Mouse (Mus musculus): ENCODE measurements at regions not wholly inside any gene's neighbourhood (a gene's known extent, or its start where the extent isn't known, plus 50 kb on each side); places are given as distances from the start of the nearest gene placed in this dataset.

DNA sequence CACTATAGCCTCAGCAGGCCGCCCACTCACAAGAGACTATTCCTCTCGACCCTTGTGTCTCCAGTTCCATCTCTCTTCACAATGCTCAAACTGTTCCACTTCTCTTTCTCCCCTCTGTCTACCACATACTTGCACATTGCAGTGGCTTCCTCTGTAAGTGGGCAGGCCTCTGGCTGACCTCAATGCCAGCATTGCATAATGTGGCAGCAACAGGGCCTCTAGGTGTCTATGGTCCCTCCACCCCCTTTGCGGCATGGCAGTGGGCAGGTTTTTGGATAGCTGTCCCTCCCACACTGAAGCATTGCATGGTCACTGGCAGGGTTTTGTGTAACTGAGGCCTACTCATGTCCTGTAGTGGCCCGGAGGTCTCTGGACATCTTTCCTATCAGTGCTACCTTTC, 302.7 kb upstream of the Kcnh8 start:
- in situ Hi-C loops (cut with MboI; ENCODE audit: low pct_unique_long_range_greater_than_20kb) = no loop called here
- ChIA-PET POLR2A (no interaction called here), CTCF (no interaction called here)
- no peaks in the 10 kb centered on the region for H3K27me3 ChIP-seq
- DNase-seq (ENCODE audit: low read depth, low spot score) (no peak), ATAC-seq (no peak)
- no peak for TF ChIP-seq CTCF (IDR thresholded peaks at IDR 0.05)

DNA sequence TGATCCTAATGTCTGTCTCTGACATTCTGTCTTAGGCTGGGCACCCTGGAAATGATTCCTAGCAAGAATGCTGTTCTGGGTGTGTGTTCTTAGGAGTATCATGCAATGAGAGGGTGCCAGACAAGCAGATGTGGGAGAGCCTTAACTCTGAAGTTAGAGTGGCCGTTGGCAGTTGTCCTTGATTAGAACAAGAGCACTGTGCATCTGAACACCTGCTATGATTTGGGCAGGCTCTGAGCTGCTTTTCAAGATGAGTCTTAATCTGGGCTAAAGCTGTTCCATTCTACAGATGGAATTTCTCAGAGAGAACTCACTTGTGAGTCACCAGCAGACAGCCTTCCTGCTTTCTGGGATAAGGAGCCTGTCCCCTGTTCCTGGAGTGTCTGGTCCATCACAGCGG, 317.1 kb upstream of the Kcnh8 start:
- in situ Hi-C loops (cut with MboI; ENCODE audit: low pct_unique_long_range_greater_than_20kb) = no loop called here
- CTCF ChIA-PET = no interaction called here
- H3K27me3 ChIP-seq = no peaks in the 10 kb centered on the region
- no peak for DNase-seq (ENCODE audit: low read depth, low spot score)
- POLR2A ChIA-PET = no interaction called here
- TF ChIP-seq CTCF (IDR thresholded peaks at IDR 0.05) = no peak
- ATAC-seq = no peak

DNA sequence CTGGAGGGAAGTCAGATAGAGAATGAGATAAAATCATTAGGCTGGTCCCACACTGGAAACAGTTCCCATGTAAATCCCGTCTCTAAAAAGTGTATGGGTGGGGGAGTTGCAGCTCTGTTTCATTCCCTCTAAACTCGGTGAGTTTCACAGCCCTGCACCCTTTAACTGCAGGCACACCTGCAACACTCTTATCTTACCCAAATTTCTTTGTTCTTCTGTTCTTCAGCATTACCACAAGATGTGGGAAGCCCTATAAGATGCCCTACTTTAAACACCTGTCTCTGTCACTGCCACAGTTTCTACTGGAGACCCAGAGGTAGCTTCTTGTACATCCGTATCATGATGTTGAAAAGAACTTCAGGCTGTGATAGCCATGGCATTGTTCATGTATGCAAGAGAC, 320.2 kb upstream of the Kcnh8 start:
- TF ChIP-seq CTCF (IDR thresholded peaks at IDR 0.05) = no peak
- no peaks in the 10 kb centered on the region for H3K27me3 ChIP-seq
- POLR2A ChIA-PET = no interaction called here
- in situ Hi-C loops (cut with MboI; ENCODE audit: low pct_unique_long_range_greater_than_20kb) = no loop called here
- CTCF ChIA-PET = no interaction called here
- ATAC-seq (no peak), DNase-seq (ENCODE audit: low read depth, low spot score) (no peak)

DNA sequence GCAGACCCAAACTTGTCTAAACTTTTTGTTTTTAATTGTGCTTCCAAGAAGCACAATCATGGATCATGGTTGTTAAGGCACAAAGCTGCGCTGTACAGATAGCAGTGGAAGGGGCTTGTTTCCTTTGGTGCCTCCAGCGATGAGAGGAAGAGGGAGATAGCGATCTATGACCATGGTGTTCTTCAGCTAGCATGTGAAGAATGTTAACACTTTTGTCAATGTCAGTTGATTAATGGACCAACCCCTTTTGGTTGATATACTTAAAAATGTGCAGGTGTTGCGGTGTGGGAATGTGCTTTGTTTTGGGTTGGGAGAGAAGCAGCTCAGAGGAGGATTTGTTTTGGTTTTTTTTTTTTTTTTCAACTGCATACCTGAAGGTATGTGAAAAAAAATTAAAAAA, 324.0 kb upstream of the Kcnh8 start:
- DNase-seq (ENCODE audit: low read depth, low spot score) = no peak
- ChIA-PET POLR2A (interaction anchor here (0.6 kb wide), 1 partner anchor 52 kb away, joined by 7 read pairs; no protein-coding TSS in a partner anchor), CTCF (no interaction called here)
- ATAC-seq = no peak
- no peaks in the 10 kb centered on the region for H3K27me3 ChIP-seq
- no peak for TF ChIP-seq CTCF (IDR thresholded peaks at IDR 0.05)
- in situ Hi-C loops (cut with MboI; ENCODE audit: low pct_unique_long_range_greater_than_20kb) = no loop called here

DNA sequence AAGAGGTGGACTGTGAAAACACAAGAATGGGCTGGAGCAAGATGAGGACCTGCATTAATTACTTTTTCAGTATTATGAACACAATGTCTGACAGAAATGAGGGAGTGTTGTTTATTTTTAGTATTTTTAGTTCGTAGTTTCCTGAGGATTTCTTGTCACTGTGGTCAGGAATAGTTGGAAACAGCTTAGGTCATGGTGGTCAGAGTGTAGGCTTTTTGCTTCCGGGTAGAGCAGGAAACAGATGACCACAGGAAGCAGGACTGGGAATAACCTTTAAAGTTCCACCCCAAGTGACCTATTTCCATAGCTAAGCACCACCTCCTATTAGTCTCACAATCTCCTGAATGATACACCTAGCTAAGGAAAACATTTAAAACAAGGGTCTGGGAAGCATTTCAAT, 333.7 kb upstream of the Kcnh8 start:
- CTCF ChIA-PET = no interaction called here
- ATAC-seq (no peak), DNase-seq (ENCODE audit: low read depth, low spot score) (no peak)
- POLR2A ChIA-PET = no interaction called here
- no peak for TF ChIP-seq CTCF (IDR thresholded peaks at IDR 0.05)
- H3K27me3 ChIP-seq = no peaks in the 10 kb centered on the region
- in situ Hi-C loops (cut with MboI; ENCODE audit: low pct_unique_long_range_greater_than_20kb) = no loop called here

DNA sequence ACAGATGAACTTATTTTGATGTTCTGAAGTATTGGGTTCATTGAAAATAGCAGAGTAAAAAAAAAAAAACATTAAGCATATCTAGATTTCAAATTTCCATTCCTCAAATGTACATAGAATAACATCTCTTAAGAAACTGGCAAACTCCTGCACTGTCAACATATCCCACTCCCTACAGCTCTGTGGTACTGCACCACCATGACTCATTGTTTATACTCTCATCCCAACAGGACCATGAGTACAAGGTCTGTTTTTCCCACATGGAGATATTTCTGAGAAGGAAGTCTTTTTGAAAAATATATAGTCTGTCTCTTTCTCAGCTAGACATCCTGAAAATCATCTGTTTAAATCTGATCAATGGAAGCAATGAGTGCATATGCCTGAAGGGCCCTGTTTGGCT, 351.2 kb upstream of the Kcnh8 start:
- ChIA-PET POLR2A (no interaction called here), CTCF (no interaction called here)
- no peaks in the 10 kb centered on the region for H3K27me3 ChIP-seq
- no peak for TF ChIP-seq CTCF (IDR thresholded peaks at IDR 0.05)
- in situ Hi-C loops (cut with MboI; ENCODE audit: low pct_unique_long_range_greater_than_20kb) = no loop called here
- ATAC-seq (no peak), DNase-seq (ENCODE audit: low read depth, low spot score) (no peak)

DNA sequence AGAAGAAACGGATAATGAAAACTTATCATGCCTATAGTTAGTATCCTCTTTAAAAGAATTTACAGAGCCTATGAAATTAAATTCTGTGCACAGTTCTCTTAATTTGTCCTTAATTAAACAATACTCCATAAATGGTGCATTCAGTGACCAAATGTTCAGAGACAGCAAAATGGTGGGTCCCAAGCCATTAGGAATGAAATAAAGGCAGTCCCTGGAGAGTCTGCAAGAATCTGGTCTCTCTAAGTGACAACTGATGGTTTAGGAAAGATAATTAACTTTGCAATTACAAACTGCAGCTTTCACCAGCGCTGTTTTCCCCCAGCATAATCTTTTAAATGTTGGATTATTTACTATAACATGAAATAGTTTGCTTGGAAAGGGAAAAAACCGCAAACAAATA, 376.9 kb upstream of the Kcnh8 start:
- ATAC-seq = no peak
- CTCF ChIA-PET = no interaction called here
- no peaks in the 10 kb centered on the region for H3K27me3 ChIP-seq
- in situ Hi-C loops (cut with MboI; ENCODE audit: low pct_unique_long_range_greater_than_20kb) = no loop called here
- TF ChIP-seq CTCF (IDR thresholded peaks at IDR 0.05) = no peak
- POLR2A ChIA-PET = no interaction called here
- no peak for DNase-seq (ENCODE audit: low read depth, low spot score)

DNA sequence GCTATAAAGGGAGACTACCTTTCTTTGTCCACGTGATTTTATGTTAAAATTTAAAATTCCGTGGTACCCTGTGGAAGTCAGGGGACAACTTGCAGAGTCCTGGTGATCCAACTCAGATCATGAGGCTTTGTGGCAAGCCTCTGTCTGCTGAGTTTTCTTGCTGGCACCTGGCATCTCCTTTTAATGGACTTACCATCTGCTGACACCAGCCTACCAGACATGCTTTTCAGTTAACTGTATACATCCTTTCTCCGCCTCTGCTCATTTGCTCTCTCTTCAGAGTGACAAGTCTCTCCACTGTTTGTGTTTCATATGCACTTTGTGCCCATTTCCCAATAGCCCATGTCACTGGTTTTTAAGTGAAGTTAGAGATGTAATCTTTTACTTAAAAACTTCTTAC, 382.1 kb upstream of the Kcnh8 start:
- DNase-seq (ENCODE audit: low read depth, low spot score) (no peak), ATAC-seq (no peak)
- POLR2A ChIA-PET = no interaction called here
- CTCF ChIA-PET = no interaction called here
- TF ChIP-seq CTCF (IDR thresholded peaks at IDR 0.05) = no peak
- H3K27me3 ChIP-seq = no peaks in the 10 kb centered on the region
- in situ Hi-C loops (cut with MboI; ENCODE audit: low pct_unique_long_range_greater_than_20kb) = no loop called here

DNA sequence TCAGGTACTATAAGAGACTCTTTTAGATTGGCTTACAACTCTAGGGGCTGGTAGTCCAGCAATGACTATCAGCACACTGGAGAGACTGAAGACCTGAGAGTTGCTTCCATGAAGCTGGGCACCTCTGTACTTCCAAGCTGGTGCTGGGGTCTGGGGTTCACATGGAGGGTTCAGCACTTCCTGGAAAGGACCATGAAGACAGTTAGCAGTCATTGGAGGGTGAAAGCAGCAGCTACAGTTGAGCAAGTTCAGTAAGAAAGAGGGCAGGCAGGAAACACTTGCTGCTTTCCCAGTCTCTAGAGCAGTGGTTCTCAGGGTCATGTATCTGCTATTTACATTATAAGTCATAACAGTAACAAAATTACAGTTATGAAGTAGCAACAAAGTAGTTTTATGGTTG, 384.3 kb upstream of the Satb1 start:
- in situ Hi-C loops (cut with MboI; ENCODE audit: low pct_unique_long_range_greater_than_20kb) = no loop called here
- ATAC-seq = no peak
- no peak for TF ChIP-seq CTCF (IDR thresholded peaks at IDR 0.05)
- no peaks in the 10 kb centered on the region for H3K27me3 ChIP-seq
- CTCF ChIA-PET = no interaction called here
- DNase-seq (ENCODE audit: low read depth, low spot score) = no peak
- POLR2A ChIA-PET = no interaction called here

DNA sequence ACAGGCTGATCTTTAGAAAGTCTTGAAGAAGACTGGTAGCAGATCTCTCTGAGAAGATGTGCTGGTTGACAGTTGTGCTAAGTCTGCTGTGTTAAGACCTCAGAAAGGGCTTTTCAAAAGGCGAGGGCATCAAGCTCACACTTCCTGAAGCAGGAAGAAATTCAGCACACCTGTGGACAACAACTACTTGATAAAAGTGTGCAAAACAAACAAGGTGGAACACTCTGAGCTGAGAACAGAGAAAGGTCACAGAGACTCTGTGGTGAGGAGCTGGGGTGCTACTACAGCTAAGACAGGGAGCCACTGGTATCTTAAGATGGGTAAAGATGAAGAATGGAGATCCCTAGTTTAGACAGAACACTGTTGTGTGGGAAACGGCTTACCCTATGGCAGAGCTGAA, 379.9 kb upstream of the Satb1 start:
- CTCF ChIA-PET = no interaction called here
- H3K27me3 ChIP-seq = no peaks in the 10 kb centered on the region
- TF ChIP-seq CTCF (IDR thresholded peaks at IDR 0.05) = no peak
- DNase-seq (ENCODE audit: low read depth, low spot score) (no peak), ATAC-seq (no peak)
- POLR2A ChIA-PET = no interaction called here
- in situ Hi-C loops (cut with MboI; ENCODE audit: low pct_unique_long_range_greater_than_20kb) = no loop called here

DNA sequence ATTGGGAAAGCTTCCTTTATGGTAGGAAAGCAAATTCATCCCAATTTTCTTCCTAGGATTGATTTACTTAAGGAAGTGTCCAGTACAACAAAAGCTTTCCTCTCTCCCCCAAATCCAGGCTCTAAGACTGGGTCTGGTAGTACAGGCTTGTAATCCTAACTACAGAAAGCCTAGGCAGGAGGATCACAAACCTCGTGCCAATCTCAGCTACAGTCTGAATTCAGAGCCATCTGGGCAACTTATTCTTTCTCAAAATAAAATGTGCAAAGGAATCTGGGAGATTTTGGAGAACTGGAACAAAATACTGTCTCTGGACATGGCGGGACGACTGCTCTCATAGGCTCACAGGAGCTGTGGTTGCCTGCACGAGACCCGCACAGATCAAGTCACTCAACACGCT, 377.4 kb upstream of the Satb1 start:
- no peak for ATAC-seq
- ChIA-PET POLR2A (no interaction called here), CTCF (no interaction called here)
- in situ Hi-C loops (cut with MboI; ENCODE audit: low pct_unique_long_range_greater_than_20kb) = no loop called here
- TF ChIP-seq CTCF (IDR thresholded peaks at IDR 0.05) = no peak
- no peak for DNase-seq (ENCODE audit: low read depth, low spot score)
- no peaks in the 10 kb centered on the region for H3K27me3 ChIP-seq

DNA sequence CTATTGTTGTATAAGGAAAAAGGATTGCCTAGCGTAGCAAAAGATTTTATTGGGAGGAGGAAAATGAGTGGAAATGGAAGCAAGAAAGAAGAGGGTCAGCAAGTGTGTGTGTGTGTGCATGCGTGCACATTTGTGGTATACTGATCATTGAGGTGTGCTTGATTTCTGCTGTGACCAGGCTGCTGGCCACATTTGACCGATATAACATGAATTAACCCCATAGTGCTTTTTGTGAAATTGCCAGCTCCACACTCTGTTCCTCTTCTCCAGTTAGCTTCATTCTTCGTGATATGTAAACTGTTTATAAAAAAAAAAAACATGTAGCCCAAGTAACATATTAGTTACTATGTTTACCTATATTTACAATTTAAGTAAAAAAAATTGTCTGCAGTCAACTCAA, 364.6 kb upstream of the Satb1 start:
- H3K27me3 ChIP-seq = no peaks in the 10 kb centered on the region
- DNase-seq (ENCODE audit: low read depth, low spot score) (no peak), ATAC-seq (no peak)
- no peak for TF ChIP-seq CTCF (IDR thresholded peaks at IDR 0.05)
- in situ Hi-C loops (cut with MboI; ENCODE audit: low pct_unique_long_range_greater_than_20kb) = no loop called here
- POLR2A ChIA-PET = no interaction called here
- CTCF ChIA-PET = no interaction called here

DNA sequence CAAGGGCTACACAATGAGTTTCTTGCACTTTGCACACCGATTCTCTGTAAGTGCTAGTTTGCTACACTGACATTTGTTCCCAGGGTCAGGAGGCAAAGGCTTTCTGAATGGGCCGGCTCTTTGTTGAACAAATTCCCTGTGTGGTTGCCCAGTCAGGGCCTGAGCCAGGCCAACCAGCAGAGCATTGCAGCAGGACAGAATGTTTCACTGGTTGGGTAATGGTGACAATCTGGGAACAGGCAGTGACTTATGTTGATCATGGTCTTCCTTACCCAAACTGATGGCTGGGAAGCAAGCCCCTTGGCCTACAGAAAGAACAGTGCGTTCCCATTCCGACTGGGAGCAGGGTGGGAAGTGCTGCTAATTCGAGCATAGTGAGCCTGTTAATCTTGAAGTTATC, 363.7 kb upstream of the Satb1 start:
- DNase-seq (ENCODE audit: low read depth, low spot score) (no peak), ATAC-seq (no peak)
- H3K27me3 ChIP-seq = no peaks in the 10 kb centered on the region
- POLR2A ChIA-PET = no interaction called here
- CTCF ChIA-PET = no interaction called here
- no peak for TF ChIP-seq CTCF (IDR thresholded peaks at IDR 0.05)
- in situ Hi-C loops (cut with MboI; ENCODE audit: low pct_unique_long_range_greater_than_20kb) = no loop called here
